ENCODE assay signal across 8 mouse cellular contexts in the genomic region with DNA sequence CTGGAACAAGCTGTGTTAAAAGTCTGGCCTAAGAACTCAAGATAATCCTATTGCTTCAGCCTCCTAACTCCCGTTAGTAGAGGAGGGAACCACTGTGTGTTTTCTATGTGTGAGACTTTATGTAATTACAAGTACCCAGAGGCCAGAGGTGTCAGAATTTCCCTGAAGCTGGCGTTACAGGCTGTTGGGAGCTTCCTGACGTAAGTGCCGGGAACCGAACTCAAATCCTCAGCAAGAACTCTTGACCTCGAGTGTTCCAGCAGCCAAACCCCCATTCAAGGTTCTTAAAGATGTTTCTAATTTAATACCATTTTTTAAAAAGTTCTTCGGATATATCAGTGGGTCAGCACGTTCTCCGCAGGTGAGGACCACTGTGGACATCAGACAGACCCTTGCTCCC. TPM values are rescaled to one million over a fixed set of nuclear protein-coding genes. Genes with fewer than 3 reads are reported as not detected.
DNase-seq lines count a peak whose midpoint lies in the region; ATAC-seq and TF ChIP-seq lines count a peak whose summit lies in the region.

No protein-coding gene starts in this region.

- no peak for TF ChIP-seq CTCF in gastrocnemius, adult 2 months (IDR thresholded peaks at IDR 0.05)
- TF ChIP-seq CTCF in spleen, adult 2 months (IDR thresholded peaks at IDR 0.05; ENCODE audit: extremely low read depth, insufficient read depth, insufficient read length, insufficient replicate concordance) = no peak
- no peak for TF ChIP-seq CTCF in stomach, postnatal 0 days (IDR thresholded peaks at IDR 0.05; ENCODE audit: low read depth)

- 61% methylated on average over 9 of the region's 9 CpGs for WGBS in spleen, adult 2 months
- WGBS in limb, embryonic 15.5 days = 9% methylated on average over 9 of the region's 9 CpGs
- WGBS in stomach, postnatal 0 days = 15% methylated on average over 9 of the region's 9 CpGs

- TF ChIP-seq POLR2A in spleen, adult 2 months (IDR thresholded peaks at IDR 0.05; ENCODE audit: low read depth, low read length) = no peak

- DNase-seq in gastrocnemius, adult 2 months = no peak
- DNase-seq in gastrocnemius, postnatal 25 days = no peak
- DNase-seq in spleen, adult 2 months (ENCODE audit: low read depth in 1 of 2, low spot score in 2 of 2) = no peak
- no peak for DNase-seq in spleen, postnatal 10 days (ENCODE audit: low spot score in 2 of 2)
- no peak for DNase-seq in stomach, postnatal 0 days (ENCODE audit: low spot score)
- DNase-seq in ovary, postnatal 14 days (ENCODE audit: low spot score) = no peak
- DNase-seq in urinary bladder, postnatal 4 days (ENCODE audit: low spot score in 2 of 2) = no peak

- no peak for TF ChIP-seq EP300 in stomach, postnatal 0 days (optimal IDR thresholded peaks at IDR 0.05)

- no peak for ATAC-seq in limb, embryonic 15.5 days (ENCODE audit: insufficient number of reproducible peaks, low FRiP score, low TSS enrichment, low read depth)
- no peak for ATAC-seq in stomach, postnatal 0 days (ENCODE audit: low FRiP score, low TSS enrichment)

- H3K36me3 ChIP-seq in spleen, adult 2 months (ENCODE audit: control insufficient read depth, insufficient read depth, low read length) = no peaks in the 10 kb centered on the region
- H3K36me3 ChIP-seq in limb, embryonic 15.5 days = no peaks in the 10 kb centered on the region
- H3K36me3 ChIP-seq in stomach, postnatal 0 days (ENCODE audit: control insufficient read depth, insufficient read depth, low read length) = no peaks in the 10 kb centered on the region

- H3K27me3 ChIP-seq in spleen, adult 2 months (ENCODE audit: control insufficient read depth, insufficient read depth, low read length) = peaks cover 23% of the 10 kb centered on the region
- H3K27me3 ChIP-seq in limb, embryonic 15.5 days = no peaks in the 10 kb centered on the region
- no peaks in the 10 kb centered on the region for H3K27me3 ChIP-seq in stomach, postnatal 0 days (ENCODE audit: control insufficient read depth, insufficient read depth, low read length)

- H3K4me3 ChIP-seq in gastrocnemius, adult 2 months = peak overlapping the region; percentile 92
- no peak overlapping the region; the same call in 1 of the 2 replicates for H3K4me3 ChIP-seq in spleen, adult 2 months (ENCODE audit: extremely low read depth, insufficient read depth, insufficient read length)
- peak overlapping the region; percentile 84 for H3K4me3 ChIP-seq in limb, embryonic 15.5 days
- peak overlapping the region; percentile 75 for H3K4me3 ChIP-seq in stomach, postnatal 0 days (ENCODE audit: low read depth, low read length)

- H3K4me1 ChIP-seq in spleen, adult 2 months (ENCODE audit: control insufficient read depth, insufficient read depth, insufficient read length) = peaks cover 9% of the 10 kb centered on the region
- H3K4me1 ChIP-seq in limb, embryonic 15.5 days = peaks cover 40% of the 10 kb centered on the region
- H3K4me1 ChIP-seq in stomach, postnatal 0 days (replicated peaks; ENCODE audit: control insufficient read depth, insufficient read depth) = peaks cover 3% of the 10 kb centered on the region

- H3K9ac ChIP-seq in limb, embryonic 15.5 days = no peak overlapping the region
- 0 out of 2 replicates have a peak overlapping the region, but pooled peaks have one; percentile 9 for H3K9ac ChIP-seq in stomach, postnatal 0 days (ENCODE audit: low read length)

- peak overlapping the region; percentile 81 for H3K4me2 ChIP-seq in limb, embryonic 15.5 days
- peak overlapping the region; percentile 94 for H3K4me2 ChIP-seq in stomach, postnatal 0 days (replicated peaks; ENCODE audit: low read depth)

- H3K9me3 ChIP-seq in limb, embryonic 15.5 days = no peaks in the 10 kb centered on the region
- no peaks in the 10 kb centered on the region for H3K9me3 ChIP-seq in stomach, postnatal 0 days (ENCODE audit: control insufficient read depth, low read length)

- H3K27ac ChIP-seq in gastrocnemius, adult 2 months = peak overlapping the region; percentile 89
- H3K27ac ChIP-seq in spleen, adult 2 months (ENCODE audit: insufficient read depth, low read length) = peak overlapping the region; percentile 45; the same call in 1 of the 2 replicates
- H3K27ac ChIP-seq in limb, embryonic 15.5 days = peak overlapping the region; percentile 22
- peak overlapping the region; percentile 53 for H3K27ac ChIP-seq in stomach, postnatal 0 days (replicated peaks)

- intact Hi-C loops in gastrocnemius, adult 2 months (cut with DNase I) = loop anchor here (10.0 kb wide), 1 partner anchor 706 kb away; the partner anchor contains the start of gene Ttyh2

RNA-seq across cellular contexts. Expression of gene Cdr2l, which starts 0.4 kb away (rescaled TPM):
- 1 to 10 TPM; 1.5 to 2.0 TPM for total RNA-seq in gastrocnemius, adult 2 months (2021)
- total RNA-seq in gastrocnemius, postnatal 25 days (2021) = 1 to 10 TPM; 3.1 to 4.0 TPM
- 7.0 and 8.4 TPM in 2 replicates for polyA plus RNA-seq in spleen, adult 2 months (2012; rRNA removed)
- 9.2 and 10.8 TPM in 2 replicates for polyA plus RNA-seq in limb, embryonic 15.5 days (2015; fragmentation: Nextera tagmentation; extraction: Ambion mirVana)
- 3.9 and 4.1 TPM in 2 replicates for polyA plus RNA-seq in stomach, postnatal 0 days (2015; fragmentation: Nextera tagmentation; extraction: Ambion mirVana)

RNA-seq across cellular contexts. Expression of gene Hid1, which starts 13.7 kb away (rescaled TPM):
- 1 to 10 TPM; 1.0 to 1.2 TPM for total RNA-seq in gastrocnemius, adult 2 months (2021)
- total RNA-seq in gastrocnemius, postnatal 25 days (2021) = 1 to 10 TPM; 1.4 to 2.8 TPM
- 17.9 and 18.3 TPM in 2 replicates for polyA plus RNA-seq in spleen, adult 2 months (2012; rRNA removed)
- polyA plus RNA-seq in limb, embryonic 15.5 days (2015; fragmentation: Nextera tagmentation; extraction: Ambion mirVana) = 3.8 and 3.9 TPM in 2 replicates
- 37.5 and 42.7 TPM in 2 replicates for polyA plus RNA-seq in stomach, postnatal 0 days (2015; fragmentation: Nextera tagmentation; extraction: Ambion mirVana)

RNA-seq across cellular contexts. Expression of gene Mrpl58, which starts 22.3 kb away (rescaled TPM):
- 10 to 100 TPM; 79.2 to 99.2 TPM for total RNA-seq in gastrocnemius, adult 2 months (2021)
- 10 to 100 TPM; 86.6 to 96.1 TPM for total RNA-seq in gastrocnemius, postnatal 25 days (2021)
- 42.8 and 48.3 TPM in 2 replicates for polyA plus RNA-seq in spleen, adult 2 months (2012; rRNA removed)
- polyA plus RNA-seq in limb, embryonic 15.5 days (2015; fragmentation: Nextera tagmentation; extraction: Ambion mirVana) = 141 and 142 TPM in 2 replicates
- 138 and 144 TPM in 2 replicates for polyA plus RNA-seq in stomach, postnatal 0 days (2015; fragmentation: Nextera tagmentation; extraction: Ambion mirVana)

RNA-seq across cellular contexts. Expression of gene Atp5h, which starts 38.5 kb away (rescaled TPM):
- total RNA-seq in gastrocnemius, adult 2 months (2021) = 100 to 1,000 TPM; 680 to 956 TPM
- total RNA-seq in gastrocnemius, postnatal 25 days (2021) = 100 to 1,000 TPM; 909 to 922 TPM
- 34.5 and 40.4 TPM in 2 replicates for polyA plus RNA-seq in spleen, adult 2 months (2012; rRNA removed)
- polyA plus RNA-seq in limb, embryonic 15.5 days (2015; fragmentation: Nextera tagmentation; extraction: Ambion mirVana) = 766 and 816 TPM in 2 replicates
- polyA plus RNA-seq in stomach, postnatal 0 days (2015; fragmentation: Nextera tagmentation; extraction: Ambion mirVana) = 883 and 916 TPM in 2 replicates

RNA-seq across cellular contexts. Expression of gene Kctd2, which starts 38.7 kb away (rescaled TPM):
- 10 to 100 TPM; 14.8 to 22.3 TPM for total RNA-seq in gastrocnemius, adult 2 months (2021)
- 10 to 100 TPM; 13.4 to 14.4 TPM for total RNA-seq in gastrocnemius, postnatal 25 days (2021)
- 21.8 and 24.5 TPM in 2 replicates for polyA plus RNA-seq in spleen, adult 2 months (2012; rRNA removed)
- 9.9 and 15.1 TPM in 2 replicates for polyA plus RNA-seq in limb, embryonic 15.5 days (2015; fragmentation: Nextera tagmentation; extraction: Ambion mirVana)
- 11.6 and 13.0 TPM in 2 replicates for polyA plus RNA-seq in stomach, postnatal 0 days (2015; fragmentation: Nextera tagmentation; extraction: Ambion mirVana)

Comparison
In these comparisons a context has a peak if more than half of its experiments do, and no peak if none do; other contexts are left out.
1. H3K27ac ChIP-seq: peak in every context shown above with its lines; median percentile 89 in gastrocnemius, adult 2 months; 53 in stomach, postnatal 0 days; 45 in spleen, adult 2 months; 22 in limb, embryonic 15.5 days.